Mouse (Mus musculus) spleen, adult 2 months (tissue): ENCODE measurements at regions not wholly inside any gene's neighbourhood (a gene's known extent, or its start where the extent isn't known, plus 50 kb on each side); places are given as distances from the start of the nearest gene placed in this dataset.

ENCODE experiments used
- DNase-seq, 2 experiments: peaks; one replicate each; pipeline versions ENCODE4 v3.0.0 to v3.0.0-alpha.2; 2012 to 2021; ENCODE audit warnings: low spot score in 2 of 2, low read depth in 1 of 2
- H3K27ac ChIP-seq: fragments of 200-500 bp; 2 replicates; pipeline ENCODE4 v1.5.1; 2012; ENCODE audit warnings: low read length, inconsistent platforms; ENCODE audit not compliant: insufficient read depth
- H3K27me3 ChIP-seq: fragments of 200-500 bp; 2 replicates; pipeline ENCODE4 v1.6.1; 2012; ENCODE audit warnings: mild to moderate bottlenecking, moderate library complexity, low read length, inconsistent platforms; ENCODE audit not compliant: control insufficient read depth, insufficient read depth
- H3K36me3 ChIP-seq: fragments of 200-500 bp; 2 replicates; pipeline ENCODE4 v1.6.1; 2012; ENCODE audit warnings: mild to moderate bottlenecking, low read length, inconsistent platforms; ENCODE audit not compliant: control insufficient read depth, insufficient read depth
- H3K4me1 ChIP-seq: fragments of 200-500 bp; 2 replicates; pipeline ENCODE4 v1.6.1; 2011; ENCODE audit warnings: inconsistent platforms; ENCODE audit not compliant: control insufficient read depth, insufficient read depth, insufficient read length
- H3K4me3 ChIP-seq: fragments of 200-500 bp; 2 replicates; pipeline ENCODE4 v1.5.1; 2011; ENCODE audit warnings: mild to moderate bottlenecking, inconsistent platforms; ENCODE audit not compliant: insufficient read depth, insufficient read length; ENCODE audit errors: extremely low read depth
- CTCF ChIP-seq: fragments of 200-500 bp; IDR thresholded peaks from 2 replicates; pipeline ENCODE4 v1.5.1; 2011; ENCODE audit warnings: mild to moderate bottlenecking, inconsistent platforms; ENCODE audit not compliant: insufficient read depth, insufficient read length, insufficient replicate concordance; ENCODE audit errors: extremely low read depth
- POLR2A ChIP-seq: fragments of 200-500 bp; IDR thresholded peaks from 2 replicates; pipeline ENCODE4 v1.6.1; 2011; ENCODE audit warnings: low read depth, low read length, inconsistent platforms
- WGBS: fragments of 180-500 bp; shearing (Covaris S2); methylation state at CpG from one replicate; pipeline ENCODE4 v1.1.7; 2018; 5-methylcytosine and 5-hydroxymethylcytosine counted together

DNA sequence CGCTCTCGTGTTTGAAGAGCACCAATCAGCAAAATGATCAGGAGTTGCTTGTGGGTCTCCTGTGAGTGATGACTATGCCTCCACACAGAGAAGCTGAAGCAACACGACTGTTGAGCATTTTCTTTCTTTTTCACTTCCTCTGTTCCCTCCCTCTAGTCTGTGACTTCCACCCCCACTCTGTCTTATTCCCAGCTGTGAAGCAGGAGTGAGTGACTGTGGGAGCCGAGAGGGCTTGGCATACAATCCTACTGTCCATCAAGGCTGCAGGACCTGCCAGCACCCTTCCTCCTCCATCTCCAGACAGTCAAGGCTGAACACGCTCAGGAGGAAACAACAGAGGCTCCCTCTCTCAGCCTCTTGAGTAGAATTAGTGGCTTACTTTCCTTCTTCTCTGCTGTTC, 401.3 kb downstream of the Plcl1 start:
- TF ChIP-seq POLR2A (no peak), CTCF (no peak)
- H3K4me3 ChIP-seq: no peak overlapping the region
- H3K27me3 ChIP-seq: no peaks in the 10 kb centered on the region
- DNase-seq: no peak
- H3K36me3 ChIP-seq: no peaks in the 10 kb centered on the region
- peaks cover 13% of the 10 kb centered on the region; the same call in 1 of the 2 replicates for H3K4me1 ChIP-seq
- 0 out of 2 replicates have a peak overlapping the region, but pooled peaks have one; percentile 31 for H3K27ac ChIP-seq
- WGBS: 39% methylated on average over 5 of the region's 5 CpGs

DNA sequence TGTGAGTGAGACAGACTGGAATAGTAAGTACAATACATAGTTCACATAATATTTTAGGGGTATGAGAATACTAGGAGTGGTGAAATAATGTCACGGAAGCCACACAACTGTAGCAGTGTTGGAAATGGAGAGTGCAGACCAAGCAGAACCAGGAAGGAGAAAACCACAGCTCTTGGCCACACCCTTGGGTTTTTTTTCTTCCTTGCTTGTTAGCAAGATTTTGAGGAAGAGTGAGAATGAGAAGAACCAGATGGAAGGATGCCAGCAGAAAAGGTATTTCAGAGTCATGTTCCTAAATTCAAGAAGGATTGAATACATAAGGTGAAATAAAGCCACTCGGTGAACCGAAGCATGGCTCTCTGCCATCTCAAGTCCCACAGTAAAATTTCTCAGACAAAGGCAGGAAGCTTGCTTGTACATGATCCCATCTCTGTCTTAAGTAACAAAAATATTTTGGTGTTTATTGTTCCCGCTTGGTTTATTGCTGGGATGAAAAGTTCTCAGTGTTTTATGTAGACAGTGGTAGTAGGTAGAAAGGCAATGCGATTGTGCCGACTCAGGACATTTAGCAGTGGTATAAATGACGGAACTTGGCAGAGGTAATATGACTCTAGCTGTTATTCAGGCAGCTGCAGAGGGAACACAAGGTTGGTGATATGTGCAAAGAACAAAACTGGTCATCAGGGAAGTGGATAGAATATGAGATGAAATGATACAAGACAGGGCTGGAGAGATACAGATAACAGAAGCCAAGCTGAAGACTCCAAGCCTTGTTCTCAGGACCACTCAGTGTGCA, 403.2 kb downstream of the Plcl1 start:
- TF ChIP-seq CTCF (no peak), POLR2A (no peak)
- Histone ChIP-seq H3K27ac (no peak overlapping the region), H3K4me3 (no peak overlapping the region), H3K4me1 (peaks cover 13% of the 10 kb centered on the region; the same call in 1 of the 2 replicates), H3K36me3 (no peaks in the 10 kb centered on the region), H3K27me3 (no peaks in the 10 kb centered on the region)
- WGBS: 35% methylated on average over 7 of the region's 7 CpGs
- DNase-seq: no peak

DNA sequence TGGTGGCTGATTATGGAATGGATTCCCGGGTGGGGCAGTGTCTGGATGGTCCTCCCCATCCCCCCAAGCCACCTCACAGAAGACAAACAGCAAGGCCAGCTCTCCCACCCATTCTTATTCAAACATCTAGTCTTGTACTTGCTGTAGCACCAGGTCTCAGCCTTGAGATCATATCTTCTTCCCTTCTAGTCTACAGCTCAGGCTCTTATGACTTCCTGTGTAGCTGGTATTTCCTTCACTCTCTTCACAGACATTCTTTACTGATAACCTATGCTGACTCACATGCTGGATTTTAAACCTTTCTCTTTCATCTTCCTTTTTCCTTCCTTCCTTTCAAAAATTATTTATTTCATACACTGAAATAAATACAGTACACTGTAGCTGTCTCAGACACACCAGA, 406.8 kb downstream of the Plcl1 start:
- Histone ChIP-seq H3K27me3 (no peaks in the 10 kb centered on the region), H3K4me3 (no peak overlapping the region), H3K27ac (no peak overlapping the region), H3K4me1 (peaks cover 10% of the 10 kb centered on the region; the same call in 1 of the 2 replicates), H3K36me3 (no peaks in the 10 kb centered on the region)
- no peak for DNase-seq
- 43% methylated on average over 1 of the region's 1 CpGs for WGBS
- TF ChIP-seq CTCF: no peak
- TF ChIP-seq POLR2A: no peak

GRCm38 (mm10) chr1:55820866-55821500, 415.3 kb downstream of the Plcl1 start:
- H3K27me3 ChIP-seq: no peaks in the 10 kb centered on the region
- no peak for TF ChIP-seq CTCF
- no peak for TF ChIP-seq POLR2A
- H3K27ac ChIP-seq: no peak overlapping the region
- WGBS: 93% methylated on average over 3 of the region's 3 CpGs
- H3K4me1 ChIP-seq: no peaks in the 10 kb centered on the region
- no peak for DNase-seq
- H3K36me3 ChIP-seq: no peaks in the 10 kb centered on the region
- no peak overlapping the region for H3K4me3 ChIP-seq

DNA sequence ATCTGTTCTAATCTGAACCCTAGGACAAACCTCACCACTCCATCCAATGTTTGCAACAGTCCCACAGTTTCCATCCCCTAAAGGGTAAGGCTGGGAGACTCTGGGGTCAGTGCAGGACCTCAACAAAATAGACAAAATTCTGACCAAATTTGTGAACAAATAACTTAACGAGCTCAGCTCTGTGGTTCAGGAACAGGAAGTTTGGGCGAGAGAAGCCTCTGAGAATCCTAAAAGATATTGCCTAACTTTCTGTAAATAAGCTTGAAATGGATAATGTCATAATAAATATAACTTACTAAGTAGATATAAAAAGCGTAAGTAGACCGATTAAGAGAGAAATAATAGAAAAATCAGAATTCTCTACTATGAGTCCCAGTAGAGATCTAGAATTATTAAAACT, 416.9 kb downstream of the Plcl1 start:
- Histone ChIP-seq H3K4me3 (no peak overlapping the region), H3K27ac (no peak overlapping the region), H3K36me3 (no peaks in the 10 kb centered on the region), H3K4me1 (no peaks in the 10 kb centered on the region), H3K27me3 (no peaks in the 10 kb centered on the region)
- no peak for TF ChIP-seq CTCF
- no peak for TF ChIP-seq POLR2A
- 61% methylated on average over 4 of the region's 4 CpGs for WGBS
- DNase-seq: no peak

DNA sequence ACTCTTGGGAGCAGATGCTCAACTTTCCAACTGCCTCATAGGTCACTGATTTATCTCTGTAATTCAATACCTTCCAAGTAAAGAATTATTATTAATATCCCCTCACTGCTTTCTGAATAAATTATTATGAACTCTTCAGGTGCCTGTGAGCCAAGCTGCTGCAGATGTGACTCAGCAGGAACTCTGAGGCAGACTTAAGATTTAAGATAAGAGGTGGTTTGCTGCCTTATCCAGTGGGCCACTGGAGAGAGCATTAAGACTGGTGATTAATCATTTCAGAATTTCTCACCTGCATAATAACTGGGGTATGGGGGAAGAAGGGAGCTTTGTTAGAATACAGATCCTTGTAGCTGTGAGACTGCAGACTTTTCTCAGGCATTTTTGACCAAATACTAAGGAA, 421.5 kb downstream of the Plcl1 start:
- Histone ChIP-seq H3K27me3 (no peaks in the 10 kb centered on the region), H3K4me3 (no peak overlapping the region), H3K27ac (no peak overlapping the region), H3K4me1 (no peaks in the 10 kb centered on the region), H3K36me3 (no peaks in the 10 kb centered on the region)
- TF ChIP-seq CTCF: no peak
- no peak for DNase-seq

GRCm38 (mm10) chr1:55835281-55835680, 429.6 kb downstream of the Plcl1 start:
- H3K27ac ChIP-seq: no peak overlapping the region
- H3K36me3 ChIP-seq: no peaks in the 10 kb centered on the region
- no peak for DNase-seq
- no peak overlapping the region for H3K4me3 ChIP-seq
- 89% methylated on average over 3 of the region's 3 CpGs for WGBS
- no peaks in the 10 kb centered on the region for H3K4me1 ChIP-seq
- TF ChIP-seq POLR2A: no peak
- no peak for TF ChIP-seq CTCF
- no peaks in the 10 kb centered on the region for H3K27me3 ChIP-seq
